Mouse (Mus musculus): ENCODE data around the gene Adcy6. TPM values are rescaled to one million over a fixed set of nuclear protein-coding genes. Genes with fewer than 3 reads are reported as not detected.

Adcy6 gene
- polyA plus RNA-seq (2014; fragmentation: Nextera tagmentation; extraction: Ambion mirVana), result 6.4 and 10.4 TPM in 2 replicates

- Histone ChIP-seq H3K27ac (ENCODE audit: low read depth, low read length) (peak within 1 kb of the TSS; percentile 83), H3K36me3 (ENCODE audit: control insufficient read depth, insufficient read depth, low read length) (0 out of 2 replicates have a peak, but pooled peaks cover 3% of the 10 kb centered on the region), H3K4me2 (ENCODE audit: low read length) (peak within 1 kb of the TSS; percentile 91), H3K4me3 (ENCODE audit: low read depth, low read length) (peak within 1 kb of the TSS; percentile 75), H3K9ac (ENCODE audit: low read length) (peak within 1 kb of the TSS; percentile 86), H3K27me3 (replicated peaks; ENCODE audit: control insufficient read depth, insufficient read depth, low read length) (no peaks in the 10 kb centered on the region), H3K9me3 (replicated peaks; ENCODE audit: control insufficient read depth, low read length) (no peaks in the 10 kb centered on the region), H3K4me1 (ENCODE audit: control insufficient read depth, insufficient read depth, low read length) (peaks cover 14% of the 10 kb centered on the region)
- under 1% methylated on average over 30 of the region's 75 CpGs for WGBS
- ATAC-seq, result peak; percentile 85
- peak; percentile 88 for DNase-seq (ENCODE audit: low spot score)
Measured at GRCm38 (mm10) chr15:98609331-98610130, at the start of gene Adcy6. TSS of gene Adcy6 (minus strand) at chr15:98610076.

- H3K4me2 ChIP-seq (ENCODE audit: low read length), result no peak overlapping the region
- peaks cover 5% of the 10 kb centered on the region; the same call in 1 of the 2 replicates for H3K4me1 ChIP-seq (ENCODE audit: control insufficient read depth, insufficient read depth, low read length)
- no peak overlapping the region for H3K27ac ChIP-seq (ENCODE audit: low read depth, low read length)
- H3K36me3 ChIP-seq (ENCODE audit: control insufficient read depth, insufficient read depth, low read length), result peaks cover 69% of the 10 kb centered on the region
- WGBS, result 82% methylated on average over 15 of the region's 15 CpGs
- H3K27me3 ChIP-seq (replicated peaks; ENCODE audit: control insufficient read depth, insufficient read depth, low read length), result no peaks in the 10 kb centered on the region
- DNase-seq (ENCODE audit: low spot score) (no peak), ATAC-seq (no peak)
- H3K9me3 ChIP-seq (replicated peaks; ENCODE audit: control insufficient read depth, low read length), result no peaks in the 10 kb centered on the region
- no peak overlapping the region for H3K4me3 ChIP-seq (ENCODE audit: low read depth, low read length)
- H3K9ac ChIP-seq (ENCODE audit: low read length), result no peak overlapping the region
Measured at GRCm38 (mm10) chr15:98656982-98657751, 47.3 kb upstream of the Adcy6 start.

GRCm38 (mm10) chr15:98652174-98652573 lies 42.3 kb upstream of the Adcy6 start:
- no peak overlapping the region for H3K4me3 ChIP-seq (ENCODE audit: low read depth, low read length)
- WGBS, result 96% methylated on average over 8 of the region's 8 CpGs

GRCm38 (mm10) chr15:98651431-98651830 lies 41.6 kb upstream of the Adcy6 start:
- 94% methylated on average over 15 of the region's 15 CpGs for WGBS
- no peak overlapping the region for H3K27ac ChIP-seq (ENCODE audit: low read depth, low read length)
- H3K27me3 ChIP-seq (replicated peaks; ENCODE audit: control insufficient read depth, insufficient read depth, low read length), result no peaks in the 10 kb centered on the region
- DNase-seq (ENCODE audit: low spot score) (no peak), ATAC-seq (no peak)
- no peak overlapping the region for H3K4me2 ChIP-seq (ENCODE audit: low read length)
- no peak overlapping the region for H3K9ac ChIP-seq (ENCODE audit: low read length)
- no peaks in the 10 kb centered on the region for H3K9me3 ChIP-seq (replicated peaks; ENCODE audit: control insufficient read depth, low read length)
- no peaks in the 10 kb centered on the region for H3K4me1 ChIP-seq (ENCODE audit: control insufficient read depth, insufficient read depth, low read length)
- no peak overlapping the region for H3K4me3 ChIP-seq (ENCODE audit: low read depth, low read length)
- peaks cover 100% of the 10 kb centered on the region for H3K36me3 ChIP-seq (ENCODE audit: control insufficient read depth, insufficient read depth, low read length)

More at GRCm38 (mm10) chr15:98652174-98652573, 42.3 kb upstream of the Adcy6 start:
- DNase-seq (ENCODE audit: low spot score), result no peak
- Histone ChIP-seq H3K9me3 (replicated peaks; ENCODE audit: control insufficient read depth, low read length) (no peaks in the 10 kb centered on the region), H3K9ac (ENCODE audit: low read length) (no peak overlapping the region), H3K36me3 (ENCODE audit: control insufficient read depth, insufficient read depth, low read length) (peaks cover 100% of the 10 kb centered on the region), H3K27ac (ENCODE audit: low read depth, low read length) (no peak overlapping the region), H3K27me3 (replicated peaks; ENCODE audit: control insufficient read depth, insufficient read depth, low read length) (no peaks in the 10 kb centered on the region), H3K4me2 (ENCODE audit: low read length) (no peak overlapping the region), H3K4me1 (ENCODE audit: control insufficient read depth, insufficient read depth, low read length) (no peaks in the 10 kb centered on the region)
- no peak for ATAC-seq

GRCm38 (mm10) chr15:98648071-98648470 lies 38.2 kb upstream of the Adcy6 start:
- H3K27ac ChIP-seq (ENCODE audit: low read depth, low read length), result no peak overlapping the region
- no peaks in the 10 kb centered on the region for H3K27me3 ChIP-seq (replicated peaks; ENCODE audit: control insufficient read depth, insufficient read depth, low read length)
- no peak for ATAC-seq
- no peak overlapping the region for H3K4me3 ChIP-seq (ENCODE audit: low read depth, low read length)
- H3K4me1 ChIP-seq (ENCODE audit: control insufficient read depth, insufficient read depth, low read length), result no peaks in the 10 kb centered on the region
- H3K36me3 ChIP-seq (ENCODE audit: control insufficient read depth, insufficient read depth, low read length), result peaks cover 100% of the 10 kb centered on the region
- H3K9ac ChIP-seq (ENCODE audit: low read length), result no peak overlapping the region
- no peak for DNase-seq (ENCODE audit: low spot score)
- 84% methylated on average over 3 of the region's 3 CpGs for WGBS
- no peak overlapping the region for H3K4me2 ChIP-seq (ENCODE audit: low read length)
- H3K9me3 ChIP-seq (replicated peaks; ENCODE audit: control insufficient read depth, low read length), result no peaks in the 10 kb centered on the region

GRCm38 (mm10) chr15:98647308-98647707 lies 37.4 kb upstream of the Adcy6 start:
- H3K36me3 ChIP-seq (ENCODE audit: control insufficient read depth, insufficient read depth, low read length), result peaks cover 100% of the 10 kb centered on the region
- H3K4me3 ChIP-seq (ENCODE audit: low read depth, low read length), result no peak overlapping the region
- no peaks in the 10 kb centered on the region for H3K9me3 ChIP-seq (replicated peaks; ENCODE audit: control insufficient read depth, low read length)
- H3K27ac ChIP-seq (ENCODE audit: low read depth, low read length), result no peak overlapping the region; the same call in 1 of the 2 replicates
- no peaks in the 10 kb centered on the region for H3K4me1 ChIP-seq (ENCODE audit: control insufficient read depth, insufficient read depth, low read length)
- no peaks in the 10 kb centered on the region for H3K27me3 ChIP-seq (replicated peaks; ENCODE audit: control insufficient read depth, insufficient read depth, low read length)
- no peak overlapping the region for H3K9ac ChIP-seq (ENCODE audit: low read length)
- WGBS, result 91% methylated on average over 10 of the region's 10 CpGs
- DNase-seq (ENCODE audit: low spot score) (no peak), ATAC-seq (no peak)
- H3K4me2 ChIP-seq (ENCODE audit: low read length), result no peak overlapping the region

GRCm38 (mm10) chr15:98646737-98647136 lies 36.9 kb upstream of the Adcy6 start:
- H3K9ac ChIP-seq (ENCODE audit: low read length), result no peak overlapping the region
- ATAC-seq (no peak), DNase-seq (ENCODE audit: low spot score) (no peak)
- H3K4me1 ChIP-seq (ENCODE audit: control insufficient read depth, insufficient read depth, low read length), result no peaks in the 10 kb centered on the region
- H3K4me2 ChIP-seq (ENCODE audit: low read length), result no peak overlapping the region
- no peaks in the 10 kb centered on the region for H3K27me3 ChIP-seq (replicated peaks; ENCODE audit: control insufficient read depth, insufficient read depth, low read length)
- no peak overlapping the region for H3K27ac ChIP-seq (ENCODE audit: low read depth, low read length)
- H3K9me3 ChIP-seq (replicated peaks; ENCODE audit: control insufficient read depth, low read length), result no peaks in the 10 kb centered on the region
- WGBS, result 81% methylated on average over 8 of the region's 8 CpGs
- peaks cover 100% of the 10 kb centered on the region for H3K36me3 ChIP-seq (ENCODE audit: control insufficient read depth, insufficient read depth, low read length)
- no peak overlapping the region for H3K4me3 ChIP-seq (ENCODE audit: low read depth, low read length)

GRCm38 (mm10) chr15:98645057-98646026 lies 35.5 kb upstream of the Adcy6 start:
- H3K9me3 ChIP-seq (replicated peaks; ENCODE audit: control insufficient read depth, low read length), result no peaks in the 10 kb centered on the region
- no peak overlapping the region for H3K4me2 ChIP-seq (ENCODE audit: low read length)
- 0 out of 2 replicates have a peak overlapping the region, but pooled peaks have one; percentile 3 for H3K27ac ChIP-seq (ENCODE audit: low read depth, low read length)
- no peaks in the 10 kb centered on the region for H3K27me3 ChIP-seq (replicated peaks; ENCODE audit: control insufficient read depth, insufficient read depth, low read length)
- no peak overlapping the region for H3K9ac ChIP-seq (ENCODE audit: low read length)
- H3K4me1 ChIP-seq (ENCODE audit: control insufficient read depth, insufficient read depth, low read length), result no peaks in the 10 kb centered on the region
- 89% methylated on average over 24 of the region's 24 CpGs for WGBS
- DNase-seq (ENCODE audit: low spot score), result no peak
- no peak overlapping the region for H3K4me3 ChIP-seq (ENCODE audit: low read depth, low read length)
- peak; percentile 25; the same call in 1 of the 2 replicates for ATAC-seq
- peaks cover 100% of the 10 kb centered on the region for H3K36me3 ChIP-seq (ENCODE audit: control insufficient read depth, insufficient read depth, low read length)
